Mouse (Mus musculus): Measurements from ENCODE around the gene Lmtk3.

The Lmtk3 gene

GRCm38 (mm10) chr7:45783511-45784091 lies at the start of gene Lmtk3:
Lmtk3 (plus strand) TSS chr7:45783738.
- no peak for DNase-seq (ENCODE audit: low read depth)

GRCm38 (mm10) chr7:45739162-45739763 lies 44.3 kb upstream of the Lmtk3 start:
- DNase-seq (ENCODE audit: low read depth), result peak; percentile 52

- DNase-seq (ENCODE audit: low read depth), result no peak
These were observed 43.7 kb upstream of the Lmtk3 start for GRCm38 (mm10) chr7:45739820-45740219.

- DNase-seq (ENCODE audit: low read depth), result no peak
These were observed 42.2 kb upstream of the Lmtk3 start for GRCm38 (mm10) chr7:45741308-45741707.

- DNase-seq (ENCODE audit: low read depth), result no peak
These were observed 41.8 kb upstream of the Lmtk3 start for GRCm38 (mm10) chr7:45741777-45742176.

- peak; percentile 60 for DNase-seq (ENCODE audit: low read depth)
These were observed 41.2 kb upstream of the Lmtk3 start for GRCm38 (mm10) chr7:45742338-45742737.

- no peak for DNase-seq (ENCODE audit: low read depth)
These were observed 39.2 kb upstream of the Lmtk3 start for GRCm38 (mm10) chr7:45744387-45744786.

- DNase-seq (ENCODE audit: low read depth), result no peak
These were observed 37.0 kb upstream of the Lmtk3 start for GRCm38 (mm10) chr7:45746518-45746917.

GRCm38 (mm10) chr7:45747450-45747849 lies 36.1 kb upstream of the Lmtk3 start:
- DNase-seq (ENCODE audit: low read depth), result no peak

- DNase-seq (ENCODE audit: low read depth), result no peak
These were observed 35.4 kb upstream of the Lmtk3 start for GRCm38 (mm10) chr7:45748110-45748509.

- DNase-seq (ENCODE audit: low read depth), result no peak
These were observed 34.1 kb upstream of the Lmtk3 start for GRCm38 (mm10) chr7:45749401-45749800.

- no peak for DNase-seq (ENCODE audit: low read depth)
These were observed 33.4 kb upstream of the Lmtk3 start for GRCm38 (mm10) chr7:45750162-45750561.

- no peak for DNase-seq (ENCODE audit: low read depth)
These were observed 27.8 kb upstream of the Lmtk3 start for GRCm38 (mm10) chr7:45755703-45756102.

- no peak for DNase-seq (ENCODE audit: low read depth)
These were observed 24.1 kb upstream of the Lmtk3 start for GRCm38 (mm10) chr7:45759400-45759799.

- no peak for DNase-seq (ENCODE audit: low read depth)
These were observed 23.4 kb upstream of the Lmtk3 start for GRCm38 (mm10) chr7:45760151-45760550.

GRCm38 (mm10) chr7:45765995-45766394 lies 17.5 kb upstream of the Lmtk3 start:
- DNase-seq (ENCODE audit: low read depth), result no peak

GRCm38 (mm10) chr7:45766764-45767163 lies 16.8 kb upstream of the Lmtk3 start:
- no peak for DNase-seq (ENCODE audit: low read depth)

GRCm38 (mm10) chr7:45767500-45767899 lies 16.0 kb upstream of the Lmtk3 start:
- DNase-seq (ENCODE audit: low read depth), result no peak

- no peak for DNase-seq (ENCODE audit: low read depth)
These were observed 13.0 kb upstream of the Lmtk3 start for GRCm38 (mm10) chr7:45770427-45771082.

GRCm38 (mm10) chr7:45771101-45771500 lies 12.4 kb upstream of the Lmtk3 start:
- no peak for DNase-seq (ENCODE audit: low read depth)

GRCm38 (mm10) chr7:45775237-45775636 lies 8.3 kb upstream of the Lmtk3 start:
- no peak for DNase-seq (ENCODE audit: low read depth)

- no peak for DNase-seq (ENCODE audit: low read depth)
These were observed 4.4 kb upstream of the Lmtk3 start for GRCm38 (mm10) chr7:45779081-45779641.

GRCm38 (mm10) chr7:45782271-45782670 lies 1.3 kb upstream of the Lmtk3 start:
- DNase-seq (ENCODE audit: low read depth), result peak; percentile 45

Measured in fibroblast of lung, adult 2 months (primary cell).